Mouse (Mus musculus): Measurements from ENCODE around the gene Cst9. TPM values are rescaled to one million over a fixed set of nuclear protein-coding genes. Genes with fewer than 3 reads are reported as not detected.
A peak's percentile ranks its signal among the peaks of the same experiment; 100 is the strongest.

Gene Cst9
- total and polyA plus RNA-seq, 2 experiments from 2014 or later, result not detected

DNA sequence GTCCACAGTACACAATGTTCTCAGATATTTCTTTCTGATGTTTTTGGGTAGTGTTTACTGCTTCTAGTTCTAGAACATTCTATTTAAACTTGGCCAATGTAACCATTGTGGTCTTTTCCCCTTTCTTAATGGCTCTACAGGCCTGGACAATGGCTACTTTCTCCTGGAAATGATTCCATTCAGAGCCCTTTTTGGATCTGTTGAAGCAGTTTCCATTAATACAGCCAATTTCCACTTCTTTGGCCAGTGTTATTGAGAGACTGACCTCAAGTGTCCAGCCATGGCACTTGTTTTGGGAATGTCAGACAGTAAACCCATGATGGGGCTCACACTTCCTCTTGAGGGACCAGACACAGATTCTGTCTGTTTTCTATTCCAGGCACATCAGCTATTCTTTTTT lies 26.7 kb downstream of the Cst9 start:
- no peaks in the 10 kb centered on the region for H3K27me3 ChIP-seq (ENCODE audit: insufficient read depth, low read length)
- DNase-seq, result no peak
- no peaks in the 10 kb centered on the region for H3K9me3 ChIP-seq (ENCODE audit: low read length)
- no peak for ATAC-seq
- no peak overlapping the region for H3K4me2 ChIP-seq (ENCODE audit: low read depth)
- H3K9ac ChIP-seq, result no peak overlapping the region
- H3K36me3 ChIP-seq (ENCODE audit: insufficient read depth), result no peaks in the 10 kb centered on the region
- TF ChIP-seq CTCF (IDR thresholded peaks at IDR 0.05; ENCODE audit: low read depth), result no peak
- H3K4me1 ChIP-seq (ENCODE audit: insufficient read depth), result no peaks in the 10 kb centered on the region
- H3K27ac ChIP-seq (ENCODE audit: low read depth, low read length), result no peak overlapping the region; the same call in 1 of the 2 replicates
- no peak overlapping the region for H3K4me3 ChIP-seq (ENCODE audit: low read depth, low read length)

DNA sequence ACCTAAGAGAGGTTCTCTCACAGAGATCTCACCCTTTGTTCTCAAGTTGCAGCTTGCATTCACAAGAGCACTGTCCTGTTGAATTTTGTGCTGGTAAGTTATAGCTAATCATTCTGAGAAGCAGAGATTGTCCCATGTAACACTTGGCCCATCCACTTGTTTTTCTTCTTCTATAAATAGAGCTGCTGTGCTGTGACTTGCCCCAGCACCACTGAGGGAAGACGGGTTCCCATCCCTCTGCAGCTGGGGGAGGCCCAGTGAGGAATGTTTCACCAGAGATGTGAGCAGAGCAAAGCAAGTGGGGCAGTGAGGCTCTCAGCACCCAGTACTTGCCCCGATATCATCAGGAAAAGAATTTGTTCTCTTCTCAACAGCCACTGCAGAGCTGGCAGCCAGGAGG lies 30.0 kb downstream of the Cst9 start, which contains the start of gene 9230104L09Rik:
TSS of gene 9230104L09Rik (minus strand) at position 73 of the 400 bp plus-strand sequence.
- Histone ChIP-seq H3K9me3 (ENCODE audit: low read length) (no peaks in the 10 kb centered on the region), H3K36me3 (ENCODE audit: insufficient read depth) (no peaks in the 10 kb centered on the region), H3K27me3 (ENCODE audit: insufficient read depth, low read length) (no peaks in the 10 kb centered on the region), H3K27ac (ENCODE audit: low read depth, low read length) (no peak within 1 kb of the TSS), H3K4me1 (ENCODE audit: insufficient read depth) (no peaks in the 10 kb centered on the region), H3K4me2 (ENCODE audit: low read depth) (no peak within 1 kb of the TSS), H3K4me3 (ENCODE audit: low read depth, low read length) (no peak within 1 kb of the TSS), H3K9ac (no peak within 1 kb of the TSS)
- WGBS, result 71% methylated on average over 2 of the region's 2 CpGs
- TF ChIP-seq CTCF (IDR thresholded peaks at IDR 0.05; ENCODE audit: low read depth), result no peak
- ATAC-seq, result no peak
- no peak for DNase-seq

DNA sequence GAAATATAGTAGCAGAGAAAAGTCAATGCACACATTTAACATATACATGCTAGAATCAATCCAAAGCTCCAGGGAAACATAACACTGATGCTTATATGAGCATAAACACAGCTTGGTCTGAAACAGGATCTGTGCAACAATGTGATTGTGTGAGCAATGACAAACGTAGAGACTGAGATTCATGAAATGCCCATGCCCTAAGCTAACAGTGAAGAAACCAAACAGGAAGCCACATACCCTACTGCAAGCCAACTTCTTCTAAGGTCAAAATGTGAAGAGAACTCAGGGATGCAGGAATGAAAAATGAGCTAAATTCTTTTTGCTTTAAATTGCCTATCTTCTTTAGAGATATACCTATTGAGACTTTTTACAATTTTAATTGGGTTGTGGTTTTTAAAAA lies 34.0 kb downstream of the Cst9 start:
- DNase-seq (no peak), ATAC-seq (no peak)
- Histone ChIP-seq H3K36me3 (ENCODE audit: insufficient read depth) (peaks cover 17% of the 10 kb centered on the region), H3K9me3 (ENCODE audit: low read length) (no peaks in the 10 kb centered on the region), H3K27me3 (ENCODE audit: insufficient read depth, low read length) (no peaks in the 10 kb centered on the region), H3K27ac (ENCODE audit: low read depth, low read length) (no peak overlapping the region), H3K4me2 (ENCODE audit: low read depth) (no peak overlapping the region), H3K4me1 (ENCODE audit: insufficient read depth) (peaks cover 18% of the 10 kb centered on the region), H3K4me3 (ENCODE audit: low read depth, low read length) (no peak overlapping the region), H3K9ac (no peak overlapping the region)
- no peak for TF ChIP-seq CTCF (IDR thresholded peaks at IDR 0.05; ENCODE audit: low read depth)
- WGBS, result 75% methylated on average over 1 of the region's 1 CpGs

GRCm38 (mm10) chr2:148870526-148870925 lies 35.6 kb downstream of the Cst9 start:
- no peak overlapping the region for H3K27ac ChIP-seq (ENCODE audit: low read depth, low read length)
- no peak overlapping the region for H3K4me2 ChIP-seq (ENCODE audit: low read depth)
- H3K36me3 ChIP-seq (ENCODE audit: insufficient read depth), result peaks cover 17% of the 10 kb centered on the region
- DNase-seq, result no peak
- no peak for TF ChIP-seq CTCF (IDR thresholded peaks at IDR 0.05; ENCODE audit: low read depth)
- no peaks in the 10 kb centered on the region for H3K9me3 ChIP-seq (ENCODE audit: low read length)
- WGBS, result 92% methylated on average over 3 of the region's 3 CpGs
- H3K27me3 ChIP-seq (ENCODE audit: insufficient read depth, low read length), result no peaks in the 10 kb centered on the region
- ATAC-seq, result no peak
- no peak overlapping the region for H3K4me3 ChIP-seq (ENCODE audit: low read depth, low read length)
- H3K4me1 ChIP-seq (ENCODE audit: insufficient read depth), result peaks cover 21% of the 10 kb centered on the region
- H3K9ac ChIP-seq, result no peak overlapping the region

DNA sequence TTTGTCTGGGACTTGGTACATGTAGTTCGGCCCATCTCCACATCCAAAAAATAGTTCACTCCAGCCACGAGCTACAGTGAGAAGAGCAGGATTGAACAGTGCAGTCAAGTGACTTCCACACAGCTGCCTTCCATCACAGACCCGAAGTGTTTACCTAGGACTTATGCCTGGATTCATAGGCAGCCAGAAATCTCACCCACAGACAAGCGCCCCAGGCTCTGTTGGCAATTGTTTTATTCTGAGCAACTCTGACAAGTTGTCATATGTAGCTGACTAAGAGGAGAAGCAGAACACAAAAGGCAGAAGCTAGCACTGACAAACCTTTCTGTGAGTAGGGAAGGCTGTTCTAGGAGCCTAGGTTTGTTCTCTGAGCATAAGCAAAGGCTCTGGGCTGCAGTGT lies 37.9 kb downstream of the Cst9 start:
- ATAC-seq, result no peak
- Histone ChIP-seq H3K27ac (ENCODE audit: low read depth, low read length) (peak overlapping the region; percentile 29; the same call in 1 of the 2 replicates), H3K9ac (peak overlapping the region; percentile 95; the same call in 1 of the 2 replicates), H3K9me3 (ENCODE audit: low read length) (no peaks in the 10 kb centered on the region), H3K4me1 (ENCODE audit: insufficient read depth) (peaks cover 26% of the 10 kb centered on the region), H3K4me2 (ENCODE audit: low read depth) (peak overlapping the region; percentile 65), H3K36me3 (ENCODE audit: insufficient read depth) (peaks cover 17% of the 10 kb centered on the region), H3K27me3 (ENCODE audit: insufficient read depth, low read length) (no peaks in the 10 kb centered on the region), H3K4me3 (ENCODE audit: low read depth, low read length) (peak overlapping the region; percentile 93)
- 70% methylated on average over 4 of the region's 4 CpGs for WGBS
- no peak for TF ChIP-seq CTCF (IDR thresholded peaks at IDR 0.05; ENCODE audit: low read depth)
- no peak for DNase-seq

DNA sequence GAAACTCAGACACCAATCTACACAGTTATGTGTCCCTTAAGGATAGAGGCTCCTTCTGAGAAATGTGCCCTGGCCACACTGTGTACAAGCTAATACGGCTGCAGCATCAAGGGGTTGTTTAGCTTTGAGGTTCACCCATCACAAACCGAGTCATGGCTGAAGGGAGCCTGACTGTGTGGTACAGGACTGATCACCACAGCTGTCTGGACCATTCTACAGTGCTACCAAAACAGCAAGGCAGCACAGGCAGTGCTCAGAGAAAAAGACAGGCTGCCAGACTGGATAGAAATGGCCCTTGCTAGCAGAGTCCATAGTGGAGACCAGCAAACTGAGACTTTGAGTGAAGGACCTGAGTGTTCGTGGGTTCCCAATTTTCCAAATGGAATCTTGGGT lies 39.3 kb downstream of the Cst9 start:
- Histone ChIP-seq H3K4me3 (ENCODE audit: low read depth, low read length) (peak overlapping the region; percentile 93), H3K4me2 (ENCODE audit: low read depth) (peak overlapping the region; percentile 65), H3K4me1 (ENCODE audit: insufficient read depth) (peaks cover 26% of the 10 kb centered on the region), H3K36me3 (ENCODE audit: insufficient read depth) (peaks cover 17% of the 10 kb centered on the region), H3K27me3 (ENCODE audit: insufficient read depth, low read length) (no peaks in the 10 kb centered on the region), H3K9me3 (ENCODE audit: low read length) (no peaks in the 10 kb centered on the region), H3K9ac (peak overlapping the region; percentile 95), H3K27ac (ENCODE audit: low read depth, low read length) (peak overlapping the region; percentile 3; the same call in 1 of the 2 replicates)
- ATAC-seq (peak; percentile 8; the same call in 1 of the 2 replicates), DNase-seq (no peak)
- no peak for TF ChIP-seq CTCF (IDR thresholded peaks at IDR 0.05; ENCODE audit: low read depth)
- WGBS, result 35% methylated on average over 3 of the region's 3 CpGs

- Histone ChIP-seq H3K9ac (peak overlapping the region; percentile 95), H3K4me3 (ENCODE audit: low read depth, low read length) (peak overlapping the region; percentile 93), H3K4me1 (ENCODE audit: insufficient read depth) (peaks cover 26% of the 10 kb centered on the region), H3K9me3 (ENCODE audit: low read length) (no peaks in the 10 kb centered on the region), H3K27ac (ENCODE audit: low read depth, low read length) (peak overlapping the region; percentile 89), H3K27me3 (ENCODE audit: insufficient read depth, low read length) (no peaks in the 10 kb centered on the region), H3K4me2 (ENCODE audit: low read depth) (peak overlapping the region; percentile 65), H3K36me3 (ENCODE audit: insufficient read depth) (peaks cover 17% of the 10 kb centered on the region)
- TF ChIP-seq CTCF (IDR thresholded peaks at IDR 0.05; ENCODE audit: low read depth), result no peak
- under 1% methylated on average over 34 of the region's 34 CpGs for WGBS
- peak; percentile 64 for ATAC-seq
- peak; percentile 62 for DNase-seq
These were observed 39.8 kb downstream of the Cst9 start for GRCm38 (mm10) chr2:148874617-148875334.
